Mouse (Mus musculus): ENCODE results near the gene Lamb3.

Gene Lamb3

DNA sequence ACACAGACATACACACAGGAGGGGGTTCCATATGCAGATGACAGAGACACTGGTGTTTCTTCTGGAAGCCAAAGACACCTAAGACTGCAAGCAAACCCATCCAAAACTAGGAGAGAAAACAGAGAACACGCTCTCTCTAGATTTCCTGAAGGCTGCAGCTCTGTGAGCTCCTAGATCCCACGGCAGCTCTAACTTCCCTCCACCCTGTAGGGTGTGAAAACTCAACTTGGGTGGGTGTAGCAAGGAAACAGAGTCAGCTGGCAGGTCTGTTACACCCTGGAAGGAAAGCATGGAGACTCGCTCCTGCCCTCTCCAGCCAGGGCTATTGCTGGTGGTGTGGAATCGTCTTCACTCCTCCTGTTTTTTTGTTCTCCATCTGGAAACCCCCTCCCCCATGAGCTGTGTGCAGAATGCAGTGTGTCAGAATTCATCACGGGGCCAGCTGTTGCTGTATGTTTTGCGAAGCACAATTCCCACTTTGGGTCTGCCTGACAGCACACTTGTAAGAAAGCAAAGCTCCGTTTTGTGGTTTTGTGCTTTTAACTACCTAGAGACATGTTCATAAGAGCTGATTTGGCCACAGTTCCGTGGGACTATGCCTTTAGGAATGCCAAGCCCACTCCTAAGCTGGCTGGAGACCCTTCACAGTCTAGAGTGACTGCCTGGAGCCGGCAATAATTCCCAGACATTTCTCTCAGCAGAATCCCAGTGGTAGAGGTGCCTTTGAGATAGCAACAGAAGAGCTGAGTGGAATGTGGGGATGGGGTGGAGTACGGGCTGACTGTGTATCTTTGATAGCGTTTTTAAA lies 174.3 kb downstream of the Lamb3 start:
- no peak for DNase-seq (ENCODE audit: low read depth, low spot score)

DNA sequence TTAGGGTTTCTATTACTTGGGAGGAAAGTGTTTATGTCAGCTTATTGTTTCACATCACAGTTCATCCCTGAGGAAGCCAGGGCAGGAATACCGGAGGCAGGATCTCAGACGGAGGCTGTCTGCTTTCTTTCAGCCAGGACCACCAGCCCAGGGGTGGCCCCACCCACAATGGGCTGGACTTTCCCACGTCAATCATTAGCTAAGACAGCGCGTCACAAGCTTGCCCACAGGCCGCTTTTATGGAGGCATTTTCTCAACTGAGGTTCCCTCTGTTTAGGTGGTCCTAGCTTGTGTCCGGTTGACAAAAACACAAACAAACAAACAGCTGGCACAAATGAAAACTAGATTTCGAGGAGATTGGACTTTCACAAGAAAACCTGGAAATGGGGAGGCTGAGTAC lies 174.9 kb downstream of the Lamb3 start:
- peak; percentile 69 for DNase-seq (ENCODE audit: low read depth, low spot score)

DNA sequence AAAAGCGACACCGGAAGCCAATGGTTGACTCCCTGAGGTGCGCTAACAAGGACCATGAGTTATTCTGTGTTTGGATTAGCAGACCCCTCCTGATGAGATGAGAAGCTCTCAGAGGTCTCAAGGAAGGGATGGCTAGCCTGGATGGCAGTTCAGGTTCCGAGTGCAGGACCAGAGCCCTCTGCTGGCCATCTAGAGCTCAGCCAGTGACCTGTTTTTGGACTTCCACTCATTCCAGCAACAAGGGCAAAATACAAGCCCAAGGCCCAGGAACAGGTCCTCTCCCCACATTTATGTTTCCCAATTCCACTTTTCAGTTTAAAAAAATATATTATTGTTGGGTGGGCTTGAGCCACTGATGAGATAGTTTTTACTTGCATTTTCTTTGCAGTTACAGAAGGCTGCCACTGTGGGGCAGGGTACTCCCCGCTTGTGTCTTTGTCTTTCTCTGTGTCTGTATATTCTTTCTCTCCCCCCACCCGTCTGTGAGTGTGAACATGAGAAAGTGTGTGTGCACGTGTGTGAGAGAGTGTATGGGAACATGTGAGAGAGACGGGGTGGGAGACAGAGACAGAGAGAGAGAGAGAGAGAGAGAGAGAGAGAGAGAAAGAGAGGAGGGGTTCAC lies 175.5 kb downstream of the Lamb3 start:
- peak; percentile 69 for DNase-seq (ENCODE audit: low read depth, low spot score)

DNA sequence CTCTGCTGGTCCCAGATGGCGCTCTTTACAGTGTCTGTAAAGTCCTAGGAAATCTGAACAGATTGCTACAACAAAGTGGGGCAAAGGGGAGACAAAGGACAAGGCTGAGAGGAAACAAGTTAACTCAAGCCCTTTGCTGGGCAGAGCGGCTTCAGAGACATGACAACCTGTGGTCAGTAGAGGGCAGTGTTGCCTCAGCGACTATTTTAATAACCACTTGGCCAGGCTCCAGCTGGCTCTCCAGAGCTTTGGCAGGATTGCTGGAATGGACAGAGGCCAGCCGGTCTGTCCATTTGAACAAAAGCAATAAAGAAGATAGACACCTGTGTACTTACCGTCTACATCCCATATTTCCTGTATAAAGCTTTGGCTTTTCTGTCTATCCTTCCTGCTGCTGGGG lies 178.6 kb downstream of the Lamb3 start:
- DNase-seq (ENCODE audit: low read depth, low spot score), result peak; percentile 62

DNA sequence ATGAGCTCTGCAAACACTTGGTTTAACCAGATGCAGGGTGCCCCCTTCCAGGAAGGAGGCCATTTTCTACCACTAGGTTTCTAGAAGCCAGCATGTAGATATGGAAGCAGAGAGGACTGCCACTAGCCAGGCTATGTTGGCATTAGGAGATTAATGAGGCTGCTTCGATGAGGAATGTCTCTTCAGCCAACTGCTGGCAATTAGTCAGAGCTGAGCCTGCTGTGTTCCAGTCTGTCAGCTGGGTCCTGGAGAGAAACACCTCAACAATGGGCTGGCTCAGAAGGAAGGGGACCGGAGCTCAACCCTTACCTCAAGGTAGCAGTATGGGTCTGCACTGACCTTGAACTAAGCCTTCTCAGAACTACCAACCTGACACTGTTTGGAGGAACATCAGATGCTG lies 179.7 kb downstream of the Lamb3 start:
- DNase-seq (ENCODE audit: low read depth, low spot score), result no peak

DNA sequence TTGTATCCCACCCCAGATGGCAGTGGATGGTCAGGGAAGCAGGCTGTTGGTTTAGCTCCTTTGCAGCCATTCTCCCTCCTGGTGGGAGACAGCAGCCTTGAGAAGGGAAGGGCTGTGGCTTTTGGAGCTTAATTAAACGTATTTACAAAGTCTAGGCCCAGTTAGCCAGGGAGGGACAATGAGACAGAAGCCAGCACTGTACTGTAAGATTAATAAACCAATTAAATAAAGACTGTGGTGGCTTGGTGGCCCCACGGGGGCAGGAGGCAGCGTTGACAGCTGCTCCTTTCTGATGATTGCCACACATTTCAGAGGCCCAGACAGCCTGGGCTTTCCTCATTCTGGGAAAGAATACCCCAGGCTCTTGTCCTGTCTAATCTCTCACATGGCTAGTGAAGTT lies 182.0 kb downstream of the Lamb3 start:
- no peak for DNase-seq (ENCODE audit: low read depth, low spot score)

DNA sequence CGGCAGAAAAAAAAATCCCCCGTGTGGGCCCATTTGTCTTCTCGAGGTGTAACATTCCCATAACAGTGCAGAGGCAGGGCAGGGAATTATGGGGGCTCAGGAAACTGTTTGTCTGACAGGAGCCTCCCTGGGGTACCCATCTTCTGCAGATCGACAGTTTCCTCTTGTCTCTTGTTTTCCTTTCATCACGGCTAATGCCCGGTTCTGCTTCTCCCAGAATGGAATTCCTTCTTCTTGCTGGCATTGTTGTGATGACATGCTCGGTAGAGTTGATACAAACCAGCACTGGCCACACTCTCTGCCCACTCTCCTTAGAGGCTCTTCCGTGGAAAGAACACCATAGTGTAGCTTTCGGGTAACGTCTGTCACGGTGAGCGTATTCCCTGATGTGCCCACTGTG lies 182.5 kb downstream of the Lamb3 start:
- DNase-seq (ENCODE audit: low read depth, low spot score), result no peak

DNA sequence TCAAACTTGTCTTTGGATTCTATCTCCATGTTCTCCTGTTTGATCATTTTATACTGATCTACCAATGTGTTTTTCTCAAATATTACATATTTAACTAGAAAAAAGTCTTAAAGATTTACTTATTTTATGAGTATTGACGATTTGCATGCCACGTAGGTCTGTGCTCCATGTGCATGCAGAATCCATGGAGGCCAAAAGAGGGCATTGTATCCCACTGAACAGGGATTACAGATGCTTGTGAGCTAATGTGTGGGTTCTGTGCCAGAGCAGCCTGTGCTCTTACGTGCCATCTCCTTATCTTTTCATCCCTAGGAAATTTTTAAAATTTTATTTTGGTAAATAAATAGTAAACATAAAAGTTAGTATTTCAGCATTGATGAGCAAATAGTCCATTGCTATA lies 184.8 kb downstream of the Lamb3 start:
- DNase-seq (ENCODE audit: low read depth, low spot score), result no peak

Measured in ES-CJ7 (cell line).